Mouse (Mus musculus): ENCODE data around the gene Lysmd4.

DNA sequence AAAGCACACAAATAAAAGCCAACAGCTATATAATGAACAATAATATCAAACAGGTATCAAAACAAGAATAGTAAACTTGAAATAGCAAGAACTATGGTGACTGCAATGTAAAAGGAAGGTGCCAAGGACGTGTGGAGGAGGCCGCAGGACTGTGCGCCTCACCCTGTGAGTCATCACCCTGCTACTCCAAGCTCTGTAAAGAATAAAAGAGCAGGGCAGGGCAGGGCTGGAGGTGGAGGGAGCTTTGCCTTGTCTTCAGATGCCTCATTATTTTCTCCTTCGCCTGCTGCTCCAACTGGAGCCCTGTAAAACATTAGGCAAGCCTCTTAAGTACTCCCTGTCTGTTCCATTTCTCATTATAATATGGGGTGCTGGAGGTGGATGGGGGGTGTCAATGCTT lies 65.1 kb downstream of the Lysmd4 start:
- TF ChIP-seq CTCF (IDR thresholded peaks at IDR 0.05; ENCODE audit: low read depth) (no peak), EP300 (IDR thresholded peaks at IDR 0.05; ENCODE audit: low read depth) (no peak)

All from liver, postnatal 0 days (tissue).